Mouse (Mus musculus) CH12.LX (cell line): ENCODE data around the gene Galnt16. TPM values are rescaled to one million over a fixed set of nuclear protein-coding genes. Genes with fewer than 3 reads are reported as not detected.

Experiments used
- DNase-seq: peaks from one replicate; pipeline ENCODE4 v3.0.0-alpha.2; 2013; ENCODE audit errors: extremely low read depth
- H3K27ac ChIP-seq: 2 replicates; pipeline ENCODE4 v1.5.1; 2012; ENCODE audit warnings: low read depth, mild to moderate bottlenecking, control low read depth, moderate library complexity; ENCODE audit not compliant: insufficient read depth
- H3K27me3 ChIP-seq: replicated peaks from 2 replicates; pipeline ENCODE3; 2012; ENCODE audit warnings: inconsistent platforms
- H3K36me3 ChIP-seq, 2 experiments: replicated peaks in 1 of 2; 2 replicates each; pipeline versions ENCODE3 to v1.6.1; 2012; ENCODE audit warnings: inconsistent platforms in 1 of 2, low read length in 1 of 2, mild to moderate bottlenecking in 1 of 2, mixed read lengths in 1 of 2, moderate library complexity in 1 of 2; ENCODE audit not compliant: control insufficient read depth in 1 of 2, insufficient read depth in 1 of 2
- H3K4me1 ChIP-seq, 2 experiments: 2 replicates each; pipeline ENCODE4 v1.6.1; 2012; ENCODE audit warnings: inconsistent platforms in 1 of 2, moderate library complexity in 1 of 2; ENCODE audit not compliant: insufficient read depth in 2 of 2, control insufficient read depth in 1 of 2
- H3K4me2 ChIP-seq: 2 replicates; pipeline ENCODE4 v1.6.1; 2012; ENCODE audit warnings: low read depth, mild to moderate bottlenecking, control low read depth; ENCODE audit not compliant: poor library complexity, insufficient read depth, severe bottlenecking
- H3K4me3 ChIP-seq, 3 experiments: fragments of 150-350 bp in 1 of 3; sonication (generic) in 1 of 3; replicated peaks in 1 of 3; 2 replicates each; pipeline versions ENCODE3 to v1.5.1; 2011 to 2012; ENCODE audit warnings: low read depth in 2 of 3, low read length in 2 of 3, mild to moderate bottlenecking in 2 of 3, moderate library complexity in 2 of 3, control low read depth in 1 of 3, improper control_type of control experiment in 1 of 3, inconsistent platforms in 1 of 3, mixed read lengths in 1 of 3; ENCODE audit not compliant: poor library complexity in 1 of 3
- H3K79me2 ChIP-seq: replicated peaks from 2 replicates; pipeline ENCODE4 v1.6.1; 2012; ENCODE audit warnings: mild to moderate bottlenecking, moderate library complexity; ENCODE audit not compliant: control insufficient read depth, poor library complexity, insufficient read depth, severe bottlenecking; ENCODE audit errors: extremely low read depth
- H3K9ac ChIP-seq: 2 replicates; pipeline ENCODE4 v1.6.1; 2012; ENCODE audit warnings: low read depth, mild to moderate bottlenecking, control low read depth, moderate library complexity; ENCODE audit not compliant: insufficient read depth
- H3K9me3 ChIP-seq: replicated peaks from 2 replicates; pipeline ENCODE3; 2012; ENCODE audit warnings: low read length, inconsistent platforms, mixed read lengths
- BHLHE40 ChIP-seq: IDR thresholded peaks from 2 replicates; pipeline ENCODE4 v1.6.1; 2011; ENCODE audit warnings: mild to moderate bottlenecking, low read depth, low read length, improper control_type of control experiment
- CHD1 ChIP-seq: IDR thresholded peaks from 2 replicates; pipeline ENCODE4 v1.6.1; 2012; ENCODE audit warnings: low read depth, low read length, improper control_type of control experiment, inconsistent platforms
- CHD2 ChIP-seq: IDR thresholded peaks from 2 replicates; pipeline ENCODE4 v1.6.1; 2011; ENCODE audit warnings: low read length, improper control_type of control experiment
- CTCF ChIP-seq, 2 experiments: IDR thresholded peaks in 1 of 2; conservative IDR thresholded peaks in 1 of 2; 2 replicates each; pipeline ENCODE4 v1.5.1; 2011 to 2012; ENCODE audit warnings: low read depth in 2 of 2, low read length in 2 of 2, improper control_type of control experiment in 1 of 2, inconsistent platforms in 1 of 2, mild to moderate bottlenecking in 1 of 2, moderate library complexity in 1 of 2
- ETS1 ChIP-seq: conservative IDR thresholded peaks from 2 replicates; pipeline ENCODE4 v1.6.1; 2012; ENCODE audit warnings: low read depth, mild to moderate bottlenecking, inconsistent platforms, low read length, improper control_type of control experiment, moderate library complexity
- GABPA ChIP-seq: IDR thresholded peaks from 2 replicates; pipeline ENCODE4 v1.6.1; 2012; ENCODE audit warnings: low read depth, low read length, improper control_type of control experiment, inconsistent platforms; ENCODE audit not compliant: insufficient replicate concordance
- JUN ChIP-seq: IDR thresholded peaks from 2 replicates; pipeline ENCODE4 v1.6.1; 2011; ENCODE audit warnings: low read depth, mild to moderate bottlenecking, low read length, improper control_type of control experiment, moderate library complexity; ENCODE audit not compliant: insufficient read depth
- MAFK ChIP-seq: IDR thresholded peaks from 2 replicates; pipeline ENCODE4 v1.6.1; 2011; ENCODE audit warnings: low read length, improper control_type of control experiment; ENCODE audit not compliant: insufficient replicate concordance
- MAX ChIP-seq: IDR thresholded peaks from 2 replicates; pipeline ENCODE4 v1.6.1; 2011; ENCODE audit warnings: low read length, improper control_type of control experiment
- MYC ChIP-seq: IDR thresholded peaks from 2 replicates; pipeline ENCODE4 v1.6.1; 2011; ENCODE audit warnings: low read depth, mild to moderate bottlenecking, improper control_type of control experiment, low read length
- NELFE ChIP-seq: IDR thresholded peaks from 2 replicates; pipeline ENCODE4 v1.6.1; 2011; ENCODE audit warnings: low read depth, low read length, improper control_type of control experiment
- POLR2AphosphoS2 ChIP-seq: IDR thresholded peaks from 2 replicates; pipeline ENCODE4 v1.6.1; 2011; ENCODE audit warnings: low read depth, low read length, improper control_type of control experiment
- RAD21 ChIP-seq: IDR thresholded peaks from 2 replicates; pipeline ENCODE4 v1.6.1; 2011; ENCODE audit warnings: low read depth, mild to moderate bottlenecking, low read length, improper control_type of control experiment, moderate library complexity
- TBP ChIP-seq: conservative IDR thresholded peaks from 2 replicates; pipeline ENCODE4 v1.6.1; 2011; ENCODE audit warnings: low read depth, low read length, improper control_type of control experiment
- TCF12 ChIP-seq: IDR thresholded peaks from 2 replicates; pipeline ENCODE4 v1.6.1; 2014; ENCODE audit warnings: low read depth, mild to moderate bottlenecking, inconsistent platforms, low read length, improper control_type of control experiment
- ZKSCAN1 ChIP-seq: IDR thresholded peaks from 2 replicates; pipeline ENCODE4 v1.6.1; 2012; ENCODE audit warnings: low read depth, inconsistent platforms, low read length, improper control_type of control experiment, borderline replicate concordance
- ZMIZ1 ChIP-seq: IDR thresholded peaks from 2 replicates; pipeline ENCODE4 v1.6.1; 2012; ENCODE audit warnings: low read depth, mild to moderate bottlenecking, inconsistent platforms, low read length, improper control_type of control experiment
- dilution Hi-C: fragments of 300-500 bp; cut with MboI; formaldehyde crosslinking; loops from 2 replicates; pipeline ENCODE4 v1.14.3; 2020; ENCODE audit warnings: low sequenced_read_pairs; ENCODE audit not compliant: extremely low pct_unique_long_range_greater_than_20kb, extremely low pct_ligation_motif_present
- in situ Hi-C: fragments of 300-500 bp; cut with MboI; formaldehyde crosslinking; loops from 3 replicates; pipeline ENCODE4 v1.14.3; 2019; ENCODE audit warnings: low sequenced_read_pairs, low pct_ligation_motif_present, low pct_unique_long_range_greater_than_20kb, mixed read lengths
- polyA plus RNA-seq: library from polyadenylated mRNA; unstranded; fragments of >175 nt; gene quantifications from 2 replicates; pipeline ENCODE4 v1.2.1, GENCODE M21; 2012; ENCODE audit warnings: low read depth; ENCODE audit not compliant: insufficient read length
- total RNA-seq, 2 experiments: library from RNA; depleted of rRNA; stranded (reverse); fragments of 300-350 nt in 1 of 2; fragments of >200 nt in 1 of 2; gene quantifications; 2 replicates each; pipeline ENCODE4 v1.2.3; 2012 to 2014

Gene Galnt16
- total and polyA plus RNA-seq, 3 experiments = not detected

- H3K9me3 ChIP-seq = no peaks in the 10 kb centered on the region
- no peak for DNase-seq
- TF ChIP-seq ETS1 (no peak), CHD2 (no peak), BHLHE40 (no peak), TCF12 (no peak), MYC (no peak), ZMIZ1 (no peak), CTCF (conservative IDR thresholded peaks at IDR 0.05 in 1 of 2, IDR thresholded peaks at IDR 0.05 in 1 of 2; ENCODE audit: low read depth in 2 of 2, low read length in 2 of 2) (no peak), GABPA (no peak), JUN (no peak), RAD21 (no peak), ZKSCAN1 (no peak), POLR2AphosphoS2 (no peak)
- TF ChIP-seq, all 38 proteins: peak for 0
- dilution Hi-C loops (no loop called here), in situ Hi-C loops (no loop called here)
- H3K4me1 ChIP-seq = peaks cover 0 to 3% of the 10 kb centered on the region in 2 experiments; a peak in 1 of 4 replicates
- H3K27ac ChIP-seq = no peak overlapping the region
- no peaks in the 10 kb centered on the region for H3K36me3 ChIP-seq
- no peak overlapping the region for H3K4me2 ChIP-seq
- H3K4me3 ChIP-seq = no peak overlapping the region
- no peak overlapping the region for H3K9ac ChIP-seq
- H3K79me2 ChIP-seq = no peaks in the 10 kb centered on the region
- H3K27me3 ChIP-seq = peaks cover 2% of the 10 kb centered on the region
Observed at GRCm38 (mm10) chr12:80526511-80526910, 8.4 kb downstream of the Galnt16 start.

- in situ Hi-C loops (no loop called here), dilution Hi-C loops (no loop called here)
- DNase-seq = no peak
- Histone ChIP-seq H3K79me2 (no peaks in the 10 kb centered on the region), H3K27me3 (peaks cover 2% of the 10 kb centered on the region), H3K4me2 (no peak overlapping the region), H3K9me3 (no peaks in the 10 kb centered on the region), H3K27ac (no peak overlapping the region), H3K36me3 (no peaks in the 10 kb centered on the region), H3K9ac (no peak overlapping the region), H3K4me1 (no peaks in the 10 kb centered on the region), H3K4me3 (no peak overlapping the region)
- TF ChIP-seq CHD1 (no peak), NELFE (no peak), TBP (no peak), MAFK (no peak), MAX (no peak)
Observed at GRCm38 (mm10) chr12:80527727-80528389, 9.8 kb downstream of the Galnt16 start.
